Mouse (Mus musculus) spleen, adult 2 months (tissue): ENCODE measurements around the gene Mbtps2.

Experiments used
- CTCF ChIP-seq: fragments of 200-500 bp; IDR thresholded peaks from 2 replicates; pipeline ENCODE4 v1.5.1; 2011; ENCODE audit warnings: mild to moderate bottlenecking, inconsistent platforms; ENCODE audit not compliant: insufficient read depth, insufficient read length, insufficient replicate concordance; ENCODE audit errors: extremely low read depth
- POLR2A ChIP-seq: fragments of 200-500 bp; IDR thresholded peaks from 2 replicates; pipeline ENCODE4 v1.6.1; 2011; ENCODE audit warnings: low read depth, low read length, inconsistent platforms

DNA sequence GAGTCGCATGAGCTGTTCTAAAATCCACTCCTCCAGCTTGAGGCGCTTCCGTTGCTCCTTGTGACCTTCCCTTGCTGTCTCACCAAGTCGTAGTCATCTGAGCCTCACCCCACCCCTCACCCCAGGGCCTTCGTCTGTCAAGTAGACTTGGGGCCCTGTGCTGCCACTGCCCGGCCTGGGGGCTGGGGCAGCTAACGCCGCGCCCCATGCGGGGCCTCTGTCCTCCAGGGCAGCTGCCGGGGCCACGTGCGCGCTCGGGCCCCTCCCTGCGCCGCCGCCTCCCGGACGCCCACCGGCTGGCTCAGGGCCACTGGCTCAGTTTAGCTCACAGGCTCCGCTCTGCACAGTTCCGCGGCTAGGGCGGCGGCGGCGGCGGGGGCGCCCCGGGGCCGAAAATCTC, 14.4 kb upstream of the Mbtps2 start:
- TF ChIP-seq CTCF (no peak), POLR2A (no peak)
